Mouse (Mus musculus) cortical plate, adult 2 months (tissue): ENCODE data around the gene Ip6k3.

Source experiments
- CTCF ChIP-seq: fragments of 200-500 bp; IDR thresholded peaks from 2 replicates; pipeline ENCODE4 v1.5.1; 2011; ENCODE audit warnings: mild to moderate bottlenecking, control low read depth, low read length; ENCODE audit not compliant: insufficient read depth; ENCODE audit errors: extremely low read depth
- POLR2A ChIP-seq: fragments of 200-500 bp; IDR thresholded peaks from 2 replicates; pipeline ENCODE4 v1.6.1; 2011; ENCODE audit warnings: mild to moderate bottlenecking, low read length, control low read depth; ENCODE audit not compliant: insufficient read depth; ENCODE audit errors: extremely low read depth

GRCm38 (mm10) chr17:27106745-27107144 is 60.9 kb downstream of the Ip6k3 start:
- TF ChIP-seq POLR2A (no peak), CTCF (peak; percentile 31; the same call in 1 of the 2 replicates)
